Mouse (Mus musculus) thymus, adult 2 months (tissue): ENCODE measurements around the gene Hexa.

Source experiments
- CTCF ChIP-seq: fragments of 200-500 bp; IDR thresholded peaks from 2 replicates; pipeline ENCODE4 v1.5.1; 2012; ENCODE audit warnings: mild to moderate bottlenecking, control low read depth, low read length, moderate library complexity, borderline replicate concordance; ENCODE audit not compliant: control insufficient read depth, poor library complexity, insufficient read depth; ENCODE audit errors: extremely low read depth
- POLR2A ChIP-seq: fragments of 200-500 bp; IDR thresholded peaks from 2 replicates; pipeline ENCODE4 v1.6.1; 2012; ENCODE audit warnings: mild to moderate bottlenecking, low read length, control low read depth, moderate library complexity; ENCODE audit not compliant: control insufficient read depth, poor library complexity, insufficient read depth; ENCODE audit errors: extremely low read depth

DNA sequence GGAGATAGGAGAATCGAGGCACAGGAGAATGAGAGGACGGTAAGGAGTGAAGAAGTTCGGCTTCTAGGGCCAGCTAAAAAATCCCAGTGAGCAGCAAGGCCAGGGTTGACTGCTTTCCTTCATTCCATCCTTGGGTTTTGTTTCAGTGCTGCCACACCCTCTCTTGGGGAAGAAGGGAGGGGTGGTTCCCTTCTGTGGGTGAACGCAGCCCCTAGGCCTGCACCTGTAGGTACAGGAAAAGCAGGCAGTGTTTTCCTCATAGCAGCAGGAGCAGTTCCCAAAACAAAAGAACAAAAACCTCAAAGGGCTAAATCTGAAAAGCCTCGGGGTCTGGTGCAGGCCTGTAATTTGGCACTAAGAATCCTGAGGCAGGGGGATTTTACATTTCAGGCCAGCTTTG is 7.7 kb upstream of the Hexa start:
- TF ChIP-seq POLR2A (no peak), CTCF (no peak)
